Mouse (Mus musculus) kidney, postnatal 0 days (tissue): Measurements from ENCODE around the gene Serpina3i. TPM values are rescaled to one million over a fixed set of nuclear protein-coding genes. Genes with fewer than 3 reads are reported as not detected.

Experiments used
- ATAC-seq: fragments of 200-750 bp; cut with Nextera tagmentation; replicated peaks from 2 replicates; pipeline ENCODE4 v1.8.0; 2017; ENCODE audit warnings: low read depth, moderate number of reproducible peaks, moderate TSS enrichment, moderate library complexity; ENCODE audit not compliant: low FRiP score
- DNase-seq: peaks from one replicate; pipeline ENCODE4 v3.0.0-alpha.2; 2016; ENCODE audit warnings: low spot score
- H3K27ac ChIP-seq: fragments of 300-500 bp; sonication (generic); 2 replicates; pipeline ENCODE4 v1.5.1; 2014; ENCODE audit warnings: mild to moderate bottlenecking
- H3K27me3 ChIP-seq: fragments of 300-500 bp; sonication (generic); 2 replicates; pipeline ENCODE4 v1.6.1; 2014; ENCODE audit warnings: low read length, mixed read lengths; ENCODE audit not compliant: insufficient read depth
- H3K36me3 ChIP-seq: fragments of 300-500 bp; sonication (generic); 2 replicates; pipeline ENCODE4 v1.6.1; 2014; ENCODE audit warnings: low read length, mixed read lengths; ENCODE audit not compliant: insufficient read depth
- H3K4me1 ChIP-seq: fragments of 300-500 bp; sonication (generic); replicated peaks from 2 replicates; pipeline ENCODE4 v1.6.1; 2014; ENCODE audit warnings: antibody characterized with exemption, low read length, mixed read lengths; ENCODE audit not compliant: insufficient read depth
- H3K4me2 ChIP-seq: fragments of 300-500 bp; sonication (generic); 2 replicates; pipeline ENCODE4 v1.6.1; 2014; ENCODE audit warnings: mild to moderate bottlenecking, low read length, moderate library complexity, mixed read lengths
- H3K4me3 ChIP-seq: fragments of 300-500 bp; sonication (generic); replicated peaks from 2 replicates; pipeline ENCODE4 v1.5.1; 2014; ENCODE audit warnings: low read depth, low read length
- H3K9ac ChIP-seq: fragments of 300-500 bp; sonication (generic); 2 replicates; pipeline ENCODE4 v1.6.1; 2014; ENCODE audit warnings: low read depth, low read length
- H3K9me3 ChIP-seq: fragments of 300-500 bp; sonication (generic); replicated peaks from 2 replicates; pipeline ENCODE4 v1.6.1; 2016; ENCODE audit warnings: low read length, inconsistent platforms, mixed read lengths
- CTCF ChIP-seq: IDR thresholded peaks from 2 replicates; pipeline ENCODE4 v1.5.1; 2016; ENCODE audit warnings: antibody characterized with exemption, low read depth, mild to moderate bottlenecking, moderate library complexity
- WGBS: fragments of 180-500 bp; shearing (Covaris S2); extraction: QIAGEN DNeasy Blood & Tissue Kit; methylation state at CpG from one replicate; pipeline ENCODE4 v1.1.7; 2014; 5-methylcytosine and 5-hydroxymethylcytosine counted together
- polyA plus RNA-seq: library from polyadenylated mRNA; unstranded; fragments of >200 nt; fragmentation: Nextera tagmentation; extraction: Ambion mirVana; gene quantifications from 2 replicates; pipeline ENCODE4 v1.2.1, GENCODE M21; 2015

Gene Serpina3i
- 0.24 and 0.28 TPM in 2 replicates for polyA plus RNA-seq

DNA sequence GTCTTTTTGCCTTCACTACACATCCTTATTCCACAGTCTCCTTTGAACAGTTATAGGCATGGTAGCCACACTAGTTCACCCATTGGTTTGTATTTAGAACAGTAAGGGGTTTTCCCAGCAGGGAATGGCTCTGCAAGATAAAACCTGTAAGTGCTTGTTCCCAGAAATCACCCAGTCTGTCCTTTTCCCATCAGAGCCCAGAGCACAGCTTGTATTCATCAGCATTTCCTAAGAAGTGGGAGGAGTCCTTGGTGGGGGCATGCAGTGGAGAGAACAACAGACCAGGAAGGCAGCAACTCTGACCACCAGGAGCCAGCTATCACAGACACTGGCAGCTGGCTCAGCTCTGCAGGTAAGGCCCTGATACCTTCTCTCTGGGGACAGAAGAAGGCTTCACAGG lies at the start of gene Serpina3i:
Gene Serpina3i, plus strand, starts transcription at position 260 of the 400 bp plus-strand sequence.
- peak; percentile 60 for DNase-seq

DNA sequence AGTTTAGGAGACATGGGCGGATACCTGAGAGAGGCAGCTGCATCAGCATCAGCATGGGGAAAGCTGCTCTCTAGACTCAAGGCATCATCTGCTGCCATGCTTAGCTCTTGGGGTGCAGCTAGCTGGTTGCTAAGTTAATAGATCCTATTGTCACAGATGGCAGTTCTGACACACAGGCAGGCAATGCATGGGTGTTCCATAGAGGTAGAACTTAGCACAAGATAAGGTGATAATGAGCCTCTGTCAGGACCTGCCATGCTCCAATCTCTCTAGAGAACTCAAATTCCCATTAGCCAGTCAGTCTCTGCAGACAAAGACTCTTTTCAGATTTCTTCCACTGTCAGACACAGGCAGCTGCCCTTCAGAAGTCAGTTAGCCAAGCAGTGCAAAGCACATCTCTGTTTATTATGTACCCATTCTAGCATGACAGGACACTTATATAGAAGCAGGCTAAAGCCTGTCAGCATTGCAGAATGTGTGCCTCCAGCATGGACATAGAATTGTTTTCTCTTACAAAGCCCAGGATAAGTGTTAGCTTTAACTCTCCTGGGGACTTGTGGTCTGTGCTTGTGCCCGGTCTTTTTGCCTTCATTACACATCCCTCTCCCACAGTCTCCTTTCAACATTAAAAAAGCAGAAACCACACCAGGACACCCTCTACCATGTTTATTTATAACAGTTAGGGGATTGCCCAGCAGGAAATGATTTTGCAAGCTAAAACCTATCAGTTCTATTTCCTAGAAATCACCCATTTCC lies 49.1 kb upstream of the Serpina3i start:
- H3K9me3 ChIP-seq: no peaks in the 10 kb centered on the region
- no peak overlapping the region for H3K9ac ChIP-seq
- 61% methylated on average over 2 of the region's 2 CpGs for WGBS
- ATAC-seq (no peak), DNase-seq (no peak)
- no peaks in the 10 kb centered on the region for H3K36me3 ChIP-seq
- H3K4me1 ChIP-seq: no peaks in the 10 kb centered on the region
- H3K27me3 ChIP-seq: no peaks in the 10 kb centered on the region
- no peak for TF ChIP-seq CTCF
- no peak overlapping the region for H3K27ac ChIP-seq
- H3K4me3 ChIP-seq: no peak overlapping the region
- H3K4me2 ChIP-seq: no peak overlapping the region

More for the DNA sequence above, at the start of gene Serpina3i:
- no peak for TF ChIP-seq CTCF
- Histone ChIP-seq H3K27me3 (no peaks in the 10 kb centered on the region), H3K9me3 (no peaks in the 10 kb centered on the region), H3K9ac (no peak within 1 kb of the TSS), H3K4me3 (no peak within 1 kb of the TSS), H3K4me1 (no peaks in the 10 kb centered on the region), H3K36me3 (no peaks in the 10 kb centered on the region), H3K4me2 (no peak within 1 kb of the TSS), H3K27ac (no peak within 1 kb of the TSS)
- no peak for ATAC-seq

DNA sequence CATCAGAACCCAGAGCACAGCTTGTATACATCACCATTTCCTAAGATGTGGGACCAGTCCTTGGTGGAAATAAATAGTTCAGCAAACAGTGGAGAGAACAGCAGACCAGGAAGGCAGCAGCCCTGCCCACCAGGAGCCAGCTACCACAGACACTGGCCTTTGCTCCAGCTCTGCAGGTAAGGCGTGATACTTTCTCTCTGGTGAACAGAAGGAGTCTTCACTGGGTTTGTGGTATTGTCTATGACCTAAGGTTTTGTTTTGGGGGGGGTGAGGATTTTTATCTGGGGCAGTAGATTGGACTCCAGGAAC lies 48.5 kb upstream of the Serpina3i start, which contains the start of gene Serpina3f:
Gene Serpina3f, plus strand, starts transcription at position 100 of the 309 bp plus-strand sequence.
- H3K9me3 ChIP-seq: no peaks in the 10 kb centered on the region
- no peak for ATAC-seq
- no peaks in the 10 kb centered on the region for H3K36me3 ChIP-seq
- H3K4me1 ChIP-seq: no peaks in the 10 kb centered on the region
- no peak for DNase-seq
- no peak within 1 kb of the TSS for H3K4me3 ChIP-seq
- no peak within 1 kb of the TSS for H3K27ac ChIP-seq
- WGBS: 67% methylated on average over 1 of the region's 1 CpGs
- H3K9ac ChIP-seq: no peak within 1 kb of the TSS
- no peaks in the 10 kb centered on the region for H3K27me3 ChIP-seq
- H3K4me2 ChIP-seq: no peak within 1 kb of the TSS
- TF ChIP-seq CTCF: no peak

DNA sequence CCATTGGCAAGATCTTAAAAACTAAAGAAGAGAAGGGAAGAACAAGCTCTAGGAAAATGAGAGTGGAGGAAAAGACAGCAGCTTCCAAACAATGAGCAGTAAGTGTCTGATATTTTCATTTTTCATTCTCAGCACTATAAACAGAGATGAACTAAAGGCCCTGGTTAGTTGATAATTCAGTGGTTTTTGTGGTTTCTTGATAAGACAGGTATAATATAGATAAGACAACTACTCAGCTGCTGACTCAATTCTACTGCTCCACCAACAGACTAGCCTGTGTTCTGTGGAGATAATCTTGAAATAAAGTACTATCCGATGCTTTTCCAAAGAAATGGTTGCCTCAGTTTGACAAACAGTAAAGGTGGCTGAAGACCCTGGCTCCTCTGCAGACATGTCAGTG lies 47.7 kb upstream of the Serpina3i start:
- Histone ChIP-seq H3K4me1 (no peaks in the 10 kb centered on the region), H3K27ac (no peak overlapping the region), H3K36me3 (no peaks in the 10 kb centered on the region), H3K4me3 (no peak overlapping the region), H3K9ac (no peak overlapping the region), H3K4me2 (no peak overlapping the region), H3K9me3 (no peaks in the 10 kb centered on the region), H3K27me3 (no peaks in the 10 kb centered on the region)
- ATAC-seq (no peak), DNase-seq (no peak)
- 86% methylated on average over 1 of the region's 1 CpGs for WGBS
- TF ChIP-seq CTCF: no peak

DNA sequence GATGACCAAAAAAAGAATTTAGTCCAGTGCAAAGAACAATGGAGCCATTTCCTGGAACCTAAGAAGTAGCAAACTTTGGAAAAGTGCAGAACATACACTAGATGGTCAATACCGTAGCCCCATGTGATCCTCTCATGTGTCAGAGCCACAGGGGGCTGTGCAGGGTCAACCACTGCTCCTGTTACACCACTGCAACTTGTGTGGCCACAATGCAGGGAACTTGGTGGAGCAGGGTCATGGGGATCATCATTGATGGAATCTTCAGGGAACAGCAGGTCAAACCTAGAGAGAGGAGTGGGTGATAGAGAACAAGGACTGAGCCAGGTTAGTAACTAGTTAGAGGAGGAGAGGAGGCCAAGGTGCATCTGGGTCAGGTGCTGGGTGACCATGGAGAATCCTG lies 41.3 kb upstream of the Serpina3i start:
- Histone ChIP-seq H3K27ac (no peak overlapping the region), H3K4me2 (no peak overlapping the region), H3K27me3 (no peaks in the 10 kb centered on the region), H3K9me3 (no peaks in the 10 kb centered on the region), H3K9ac (no peak overlapping the region), H3K36me3 (no peaks in the 10 kb centered on the region), H3K4me1 (no peaks in the 10 kb centered on the region), H3K4me3 (no peak overlapping the region)
- DNase-seq: no peak
- 61% methylated on average over 1 of the region's 1 CpGs for WGBS
- ATAC-seq: no peak
- no peak for TF ChIP-seq CTCF

DNA sequence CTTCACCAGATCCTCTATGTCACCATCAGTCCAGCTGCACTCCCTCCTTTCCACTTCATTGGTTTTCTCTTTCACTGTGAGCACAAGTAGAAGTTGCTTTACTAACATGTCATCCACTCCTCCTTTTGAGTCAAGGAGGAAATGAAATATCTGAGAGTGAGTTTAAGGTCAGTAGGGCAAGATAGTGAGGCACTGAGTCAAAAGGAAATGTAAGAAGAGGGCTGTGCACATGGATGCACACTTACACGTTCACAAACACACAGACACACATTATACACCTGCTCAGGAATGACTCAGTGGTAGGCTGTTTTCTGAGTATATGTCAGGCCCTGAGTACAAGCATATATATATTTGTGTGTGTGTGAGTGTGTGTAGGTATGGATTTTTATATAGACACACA lies 39.2 kb upstream of the Serpina3i start:
- TF ChIP-seq CTCF: no peak
- H3K27me3 ChIP-seq: no peaks in the 10 kb centered on the region
- WGBS: 29% methylated on average over 1 of the region's 1 CpGs
- no peaks in the 10 kb centered on the region for H3K36me3 ChIP-seq
- no peak overlapping the region for H3K4me3 ChIP-seq
- no peaks in the 10 kb centered on the region for H3K9me3 ChIP-seq
- no peak overlapping the region for H3K9ac ChIP-seq
- no peak for ATAC-seq
- DNase-seq: no peak
- no peaks in the 10 kb centered on the region for H3K4me1 ChIP-seq
- no peak overlapping the region for H3K27ac ChIP-seq
- H3K4me2 ChIP-seq: no peak overlapping the region
